Mouse (Mus musculus) R1 (cell line): ENCODE results near the gene Fam107b.

Experiments
- DNase-seq: peaks from one replicate; pipeline ENCODE4 v3.0.0-alpha.2; 2018; ENCODE audit warnings: low read depth, low spot score

The Fam107b gene

DNA sequence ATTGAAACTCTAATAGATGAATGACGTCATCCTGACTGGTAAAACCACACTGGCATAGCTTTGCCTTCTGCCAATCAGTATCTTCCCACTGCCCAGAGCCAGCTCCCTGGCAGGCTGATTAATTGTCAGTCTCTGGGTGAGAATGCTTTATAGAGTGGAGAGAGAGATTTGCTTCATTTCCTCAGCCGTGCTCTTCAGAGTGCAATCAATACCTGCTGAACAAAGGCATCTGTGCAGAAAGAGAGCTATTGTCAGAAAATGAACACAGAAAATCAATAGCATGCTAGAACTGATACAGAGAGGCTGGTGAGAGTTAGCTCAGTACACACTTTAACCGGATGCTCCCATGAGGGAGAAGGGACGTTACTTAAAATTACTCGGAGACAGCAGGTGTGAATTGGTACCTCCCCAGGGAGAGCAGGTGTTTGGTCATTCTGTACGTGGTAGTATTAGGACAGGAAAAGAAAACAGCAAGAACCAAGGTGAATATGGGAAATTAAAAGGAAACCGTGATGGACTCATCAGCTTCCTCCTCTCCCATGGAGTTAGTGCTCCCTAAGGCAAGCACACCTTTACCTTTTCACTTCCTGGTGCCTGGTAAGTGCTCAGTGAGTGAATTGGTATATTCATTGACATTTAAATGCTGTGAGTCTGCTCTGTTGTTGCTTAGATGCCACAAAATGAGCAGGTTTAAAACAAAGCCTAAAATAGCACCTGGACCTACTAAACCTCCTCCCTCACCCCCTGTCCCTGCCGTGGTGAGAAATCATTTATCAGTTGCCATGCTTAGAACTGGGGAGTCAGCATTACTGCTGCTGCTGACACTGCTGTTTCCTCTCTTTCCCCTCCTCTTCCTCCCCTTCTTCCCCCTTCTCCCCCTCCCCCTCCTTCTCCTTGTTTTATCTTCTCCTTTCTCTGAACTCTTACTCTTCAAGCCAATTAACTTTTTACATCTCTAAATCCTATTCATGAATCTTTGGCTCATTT, 38.9 kb downstream of the Fam107b start:
- DNase-seq: no peak

DNA sequence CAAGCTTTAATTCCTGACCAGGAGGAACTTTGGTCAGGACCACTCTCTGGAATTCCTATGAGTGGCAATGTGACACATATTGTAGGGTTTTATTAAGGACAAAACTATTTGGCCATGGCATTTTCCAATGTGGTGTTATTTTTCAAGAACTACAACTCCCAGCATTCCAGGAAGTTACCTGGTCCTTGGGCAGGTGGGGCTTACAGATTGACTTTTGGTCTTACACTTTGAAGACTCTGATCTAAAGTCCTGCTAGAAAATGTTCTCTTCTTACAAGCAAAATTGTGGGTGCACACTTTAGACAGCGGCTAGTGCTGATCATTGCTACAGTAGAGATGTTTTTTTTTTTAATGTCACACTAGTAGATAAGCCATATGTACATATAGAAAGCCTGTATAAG, 48.2 kb downstream of the Fam107b start:
- DNase-seq: no peak

DNA sequence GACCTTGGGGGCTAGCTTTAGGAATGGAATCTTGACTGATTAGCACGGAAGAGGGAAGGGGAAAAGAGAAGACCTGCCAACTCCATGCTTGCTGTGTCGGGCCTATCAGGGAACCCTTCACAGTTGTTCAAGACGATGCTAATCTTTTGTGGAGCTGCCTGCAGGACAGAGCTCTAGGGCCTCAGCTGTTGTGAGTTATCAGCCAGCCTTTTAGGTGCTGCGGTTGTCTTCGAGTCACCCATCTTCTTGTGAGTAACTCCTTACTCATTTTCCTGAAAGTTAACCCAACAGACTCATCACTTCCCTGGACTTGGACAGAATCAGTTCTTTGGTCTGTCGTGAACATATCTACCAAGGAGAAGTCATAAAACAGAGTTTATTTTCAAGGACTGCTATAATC, 51.3 kb downstream of the Fam107b start:
- no peak for DNase-seq

DNA sequence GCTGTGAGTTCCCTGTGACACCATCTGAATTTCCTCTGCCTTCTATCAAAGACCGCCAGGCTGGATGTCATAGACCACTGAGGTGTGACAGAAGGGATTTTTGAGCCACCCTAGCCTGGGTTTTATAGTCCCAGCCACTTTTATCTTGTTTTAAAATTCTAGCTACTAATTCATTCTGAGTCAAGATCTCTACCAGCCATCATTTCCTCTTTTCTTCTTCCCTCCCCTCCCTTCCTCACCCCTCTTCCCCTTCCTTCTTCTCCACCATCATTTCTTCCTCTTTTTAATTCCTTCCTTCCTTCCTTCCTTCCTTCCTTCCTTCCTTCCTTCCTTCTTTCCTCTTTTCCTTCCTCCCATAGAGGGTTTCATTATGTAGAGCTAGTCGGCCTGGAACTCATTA, 51.9 kb downstream of the Fam107b start:
- DNase-seq: no peak

DNA sequence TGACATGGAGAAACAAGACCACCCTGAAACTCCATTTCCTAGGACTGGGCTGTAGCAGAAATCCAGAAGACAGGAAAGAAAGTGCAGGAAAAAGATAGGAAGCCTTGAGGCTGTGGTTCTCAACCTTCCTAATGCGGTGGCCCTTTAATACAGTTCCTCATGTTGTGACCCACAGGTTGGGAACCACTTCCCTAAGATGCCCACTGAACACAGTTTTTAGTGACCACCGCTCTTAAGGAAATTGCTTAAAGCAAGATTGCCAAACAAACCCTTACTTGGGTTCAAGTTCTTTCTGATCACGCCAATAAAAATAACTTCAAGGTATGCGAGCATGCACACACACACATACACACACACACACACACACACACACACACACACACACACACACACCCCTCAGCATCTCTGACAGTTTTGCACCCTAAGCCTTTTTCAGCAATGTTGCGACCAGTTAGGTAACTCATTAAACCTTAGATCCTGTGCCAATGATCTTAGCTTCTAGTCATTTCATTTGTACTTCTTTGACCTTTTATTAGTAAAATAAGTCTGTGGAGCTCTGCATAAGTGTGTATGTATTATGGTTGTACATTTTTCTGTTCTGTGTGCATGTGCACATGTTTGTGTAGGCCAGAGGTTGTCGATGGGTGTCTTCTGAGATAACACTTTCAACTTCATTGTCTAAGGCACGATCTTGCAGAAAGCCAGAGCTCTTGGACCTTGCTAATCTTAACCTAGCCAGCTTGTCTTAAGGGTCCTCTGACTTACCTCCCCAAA, 53.1 kb downstream of the Fam107b start:
- DNase-seq: no peak

DNA sequence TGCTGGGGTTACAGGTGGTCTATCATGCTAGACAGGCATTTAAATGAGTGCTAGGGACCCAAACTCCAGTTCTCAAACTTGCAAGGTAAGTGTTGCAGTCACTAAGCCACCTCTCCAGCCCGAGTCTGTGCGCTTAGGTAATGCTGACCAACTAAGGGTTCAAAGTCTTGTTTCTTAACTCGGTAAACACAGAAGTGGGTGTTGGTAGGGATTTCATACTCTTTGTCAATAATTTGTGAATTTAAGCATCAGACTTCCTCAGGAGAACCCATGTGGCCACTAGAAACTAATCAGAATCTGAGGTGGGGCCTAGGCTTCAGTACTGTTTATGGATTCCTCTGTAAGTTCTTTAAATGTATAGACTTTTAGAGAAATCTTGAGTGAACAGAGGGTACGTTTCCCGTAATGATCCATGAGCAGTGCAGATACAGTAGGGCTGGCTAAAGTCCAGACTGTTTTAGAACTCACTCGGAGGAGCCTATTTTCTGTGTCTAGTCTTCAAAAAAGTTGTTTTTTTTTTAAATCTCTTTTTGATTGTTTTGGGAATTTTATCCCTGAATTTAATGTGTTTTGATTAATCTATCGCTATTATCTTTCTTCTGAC, 53.8 kb downstream of the Fam107b start:
- DNase-seq: no peak

DNA sequence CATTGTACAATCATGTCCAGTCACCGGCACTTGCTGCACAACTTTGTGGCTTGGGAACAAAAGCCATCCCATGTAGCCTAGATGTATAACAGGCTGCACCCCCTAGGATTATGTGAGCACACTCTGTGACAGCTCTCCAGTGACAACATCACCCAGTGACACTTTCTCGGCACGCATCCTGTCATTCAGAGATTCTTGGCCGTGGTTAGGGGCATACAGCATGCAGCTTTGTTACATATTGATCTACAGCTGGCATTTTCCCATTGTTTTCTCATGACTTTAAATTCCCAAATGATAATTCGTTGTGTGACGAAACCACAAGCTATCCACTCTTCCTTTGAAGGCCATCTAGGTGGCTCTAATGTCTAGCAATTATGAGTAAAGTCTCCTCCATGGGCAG, 58.8 kb downstream of the Fam107b start:
- no peak for DNase-seq

DNA sequence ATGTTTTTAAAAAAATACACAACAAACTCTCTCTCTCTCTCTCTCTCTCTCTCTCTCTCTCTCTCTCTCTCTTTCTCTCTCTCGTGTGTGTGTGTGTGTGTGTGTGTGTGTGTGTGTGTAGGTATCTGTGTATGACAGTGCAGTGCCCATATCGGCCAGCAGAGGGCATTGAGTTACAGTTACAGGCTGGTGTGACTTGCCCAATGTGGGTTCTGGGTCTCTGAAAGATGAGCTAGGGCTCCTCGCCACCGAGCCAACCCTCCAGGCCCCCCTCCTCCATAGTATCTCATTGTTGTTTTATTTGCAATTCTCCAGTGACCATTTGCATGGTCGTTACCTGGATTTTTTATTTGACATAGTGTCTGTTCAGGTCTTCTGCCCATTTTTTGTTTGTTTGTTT, 59.5 kb downstream of the Fam107b start:
- DNase-seq: peak; percentile 66

DNA sequence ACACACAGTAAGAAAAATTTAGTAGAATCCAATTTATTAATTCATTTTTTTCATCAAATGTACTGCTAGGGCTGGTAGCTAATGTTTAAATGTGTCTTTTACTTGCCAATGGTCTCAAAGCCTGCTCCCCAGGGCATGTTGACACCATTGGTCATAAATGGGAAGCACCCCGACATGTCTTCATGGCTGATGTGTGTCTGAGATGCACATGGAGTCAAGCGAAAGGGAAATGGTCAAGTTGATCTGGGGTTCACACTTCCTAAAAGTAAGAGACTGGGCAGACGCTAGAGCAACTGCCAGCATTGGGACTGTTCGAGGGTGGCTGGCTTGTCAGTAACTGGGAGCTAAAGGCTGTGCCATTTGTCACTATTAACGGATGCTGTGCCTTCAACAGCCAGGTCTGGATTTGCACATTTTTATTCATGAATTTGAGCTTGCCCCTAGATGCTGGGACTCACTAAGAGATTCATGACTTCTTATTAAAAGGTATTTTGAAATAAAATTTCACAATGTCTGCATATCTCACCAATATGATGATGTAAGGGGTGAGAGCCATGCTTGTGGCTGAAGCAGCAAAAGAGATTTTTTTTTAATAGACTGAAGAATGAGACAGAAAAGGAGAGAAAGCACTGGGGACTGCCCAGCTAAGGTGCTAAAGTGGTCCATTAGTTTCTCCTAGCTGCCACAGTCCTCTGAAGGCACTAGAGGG, 60.6 kb downstream of the Fam107b start:
- DNase-seq: no peak

DNA sequence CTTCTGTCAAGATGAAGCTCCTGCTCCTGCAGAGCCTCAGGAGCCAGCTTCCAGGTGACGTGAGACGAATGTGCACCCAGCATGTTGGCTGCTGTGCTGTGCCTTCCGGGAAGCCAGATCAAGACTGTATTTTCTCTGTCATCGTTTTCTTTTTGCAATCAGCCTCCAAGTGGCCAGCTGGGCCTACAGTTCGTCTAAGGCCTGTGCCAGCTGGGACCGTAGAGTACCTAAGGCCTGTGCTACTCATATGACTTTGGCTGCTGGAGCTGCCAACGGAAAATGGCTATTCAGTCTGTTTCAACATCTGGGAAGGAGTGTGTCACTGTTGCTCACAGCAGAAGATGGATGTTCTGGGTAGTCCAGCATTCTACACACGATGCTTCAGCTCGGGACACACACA, 62.8 kb downstream of the Fam107b start:
- no peak for DNase-seq

DNA sequence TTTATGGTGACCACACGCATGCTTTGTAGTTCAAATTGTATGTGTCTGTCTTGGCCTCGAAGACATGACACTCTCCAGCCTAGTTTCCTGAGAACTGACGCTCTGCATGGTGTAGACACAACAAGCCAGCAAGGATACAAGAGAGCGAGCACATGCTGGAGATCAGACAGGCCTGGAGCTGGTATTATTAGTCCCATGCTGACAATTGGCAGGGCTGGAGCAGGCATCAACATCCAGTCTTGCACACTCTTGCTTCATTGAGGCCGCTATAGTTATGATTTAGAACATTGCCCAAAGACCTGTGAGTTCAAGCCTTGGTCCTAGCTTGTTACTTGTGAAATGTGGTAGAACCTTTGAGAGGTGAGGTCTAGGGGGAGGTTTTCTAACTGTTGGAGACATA, 66.5 kb downstream of the Fam107b start:
- DNase-seq: no peak

DNA sequence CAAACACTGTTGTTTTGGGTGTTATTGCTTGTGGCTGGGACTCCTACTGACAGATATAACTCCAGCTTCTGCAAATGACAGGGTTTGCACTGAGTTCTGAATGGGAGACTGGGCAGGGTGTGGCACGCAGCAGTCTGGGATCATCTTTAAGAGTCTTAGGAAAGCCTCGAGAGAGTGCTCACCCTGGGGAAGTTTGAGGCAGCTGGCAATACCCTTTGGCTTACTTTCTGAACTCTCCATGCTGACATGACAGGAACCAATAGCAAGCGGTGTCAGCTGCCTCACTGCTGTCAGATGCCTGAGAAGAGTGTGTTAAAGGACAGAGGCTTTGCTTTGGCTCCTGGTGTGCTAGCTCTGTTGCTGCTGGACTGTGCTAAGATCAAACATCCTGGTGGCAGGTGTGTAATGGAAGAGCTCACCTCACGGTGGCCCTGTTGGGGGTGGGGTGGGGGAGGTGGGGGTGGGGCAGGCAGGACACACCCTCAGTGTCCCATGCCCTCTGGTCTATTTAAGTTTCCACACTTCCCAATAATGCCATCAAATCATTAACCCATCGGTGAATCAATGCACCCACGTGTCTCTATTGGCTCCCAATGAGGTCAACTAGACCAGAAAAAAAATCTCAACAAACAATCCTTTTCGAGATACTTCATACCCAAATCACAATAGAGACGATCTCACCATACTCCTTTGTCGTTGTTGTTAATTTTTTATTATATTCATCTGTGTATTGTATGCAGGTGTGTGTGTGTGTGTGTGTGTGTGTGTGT, 70.9 kb downstream of the Fam107b start:
- no peak for DNase-seq

DNA sequence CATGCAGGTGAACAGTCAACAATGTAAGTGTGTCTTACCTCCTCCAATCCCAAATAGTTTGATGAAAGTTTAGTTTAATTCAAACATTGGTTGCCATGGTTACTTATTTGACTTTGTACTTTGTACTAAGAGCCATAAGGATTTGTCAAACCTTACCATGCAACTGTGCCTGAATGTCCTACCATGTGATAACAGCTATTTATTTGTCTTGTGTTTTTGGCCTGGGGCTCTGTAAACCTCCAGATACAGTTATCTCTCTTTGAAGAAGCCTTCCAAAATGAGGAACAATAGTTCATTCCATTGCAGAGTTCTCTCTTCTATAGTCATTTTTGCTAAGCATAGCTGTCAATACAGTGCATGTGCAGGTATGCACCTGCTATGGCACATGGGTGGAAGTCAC, 72.7 kb downstream of the Fam107b start:
- no peak for DNase-seq

DNA sequence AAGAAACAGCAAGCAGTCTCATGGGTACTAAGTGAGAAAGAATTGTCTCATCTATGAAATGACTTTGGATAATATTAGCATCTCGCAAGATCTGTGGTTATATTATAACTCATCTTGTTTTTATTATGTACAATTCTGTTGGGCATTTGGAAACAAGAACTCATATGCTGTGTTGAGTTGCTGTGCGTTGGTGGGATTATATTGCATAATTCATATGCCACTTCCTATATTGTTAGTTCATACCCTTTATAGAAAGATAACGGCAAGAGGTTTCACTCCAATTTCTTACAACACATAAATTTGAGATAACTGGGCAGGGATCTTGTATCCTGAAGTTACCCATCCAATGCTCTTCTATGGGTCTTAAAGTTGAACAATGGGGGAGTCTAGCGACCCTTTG, 75.5 kb downstream of the Fam107b start:
- DNase-seq: no peak

DNA sequence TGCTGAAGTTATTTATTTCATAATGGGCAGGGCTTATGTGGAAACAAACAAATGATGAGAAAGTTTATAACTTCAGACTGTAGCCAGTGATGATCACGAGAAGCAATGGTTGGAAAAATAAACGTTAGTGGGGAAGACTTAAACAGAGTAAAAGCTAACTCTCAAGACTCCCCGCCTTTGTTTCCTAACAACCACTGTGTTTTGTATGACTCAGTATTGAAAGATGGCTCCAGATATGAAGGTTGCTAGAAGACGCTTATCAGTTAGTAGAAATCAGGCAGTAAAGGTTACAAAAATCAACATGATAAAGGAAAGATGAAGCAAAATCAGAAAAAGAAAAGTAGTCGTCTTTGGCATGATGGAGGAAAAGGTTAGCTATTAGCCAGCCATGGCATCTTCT, 78.9 kb downstream of the Fam107b start:
- DNase-seq: no peak

DNA sequence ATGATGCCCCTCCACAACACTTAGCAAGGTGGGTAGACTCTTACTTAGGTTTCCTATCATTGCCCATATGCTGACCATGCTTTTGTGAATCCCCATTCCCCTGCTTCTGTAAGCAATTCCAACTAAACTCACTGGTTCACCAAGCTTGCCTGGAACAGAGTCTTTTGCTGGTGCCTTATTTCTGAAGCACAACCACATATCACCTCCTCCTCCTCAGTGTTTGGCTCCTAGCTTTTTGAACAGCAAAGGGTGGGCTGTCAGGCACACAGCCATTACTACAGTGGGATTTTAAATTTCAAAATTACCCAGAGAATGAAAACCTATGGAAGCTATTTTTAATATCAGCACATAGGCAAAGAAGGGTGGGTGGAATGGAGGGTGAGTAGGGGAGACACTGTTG, 84.3 kb downstream of the Fam107b start:
- no peak for DNase-seq

DNA sequence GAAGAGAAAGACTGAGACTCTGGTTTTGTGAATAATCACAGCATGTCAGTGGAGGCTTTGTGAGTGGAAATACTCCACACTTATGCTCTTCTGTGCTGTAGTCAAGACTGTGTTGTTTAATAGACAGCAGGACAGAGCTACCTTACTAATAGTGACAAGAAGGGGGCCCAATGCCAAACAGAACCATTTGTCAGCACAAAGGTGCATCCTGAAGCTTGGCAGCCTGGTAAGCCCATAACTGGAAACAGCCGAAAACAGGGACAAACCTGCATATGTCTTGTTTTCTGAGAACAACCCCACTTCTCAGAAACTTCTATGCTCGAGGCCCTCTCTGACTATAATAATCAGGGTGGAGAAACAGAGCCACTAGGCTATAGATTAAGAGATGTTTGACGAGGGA, 85.8 kb downstream of the Fam107b start:
- DNase-seq: no peak

DNA sequence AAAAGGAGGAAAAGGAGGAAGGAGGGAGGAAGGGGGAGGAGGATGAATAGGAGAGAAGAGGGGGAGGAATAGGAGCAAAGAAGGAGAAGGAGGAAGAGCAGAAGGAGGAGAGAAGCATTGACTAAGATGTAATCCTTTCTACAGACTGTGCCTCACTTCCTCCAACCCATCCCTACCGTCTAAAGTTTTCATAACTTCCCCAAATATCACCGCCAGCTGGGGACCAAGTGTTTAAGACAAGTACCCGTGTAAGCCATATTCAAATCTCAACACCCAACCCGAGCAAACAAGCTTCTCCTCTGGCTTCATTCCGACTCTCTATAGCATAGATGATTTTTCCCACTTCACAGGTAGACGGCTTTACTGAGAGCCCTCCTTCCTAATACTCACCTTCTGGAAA, 86.5 kb downstream of the Fam107b start:
- DNase-seq: no peak

DNA sequence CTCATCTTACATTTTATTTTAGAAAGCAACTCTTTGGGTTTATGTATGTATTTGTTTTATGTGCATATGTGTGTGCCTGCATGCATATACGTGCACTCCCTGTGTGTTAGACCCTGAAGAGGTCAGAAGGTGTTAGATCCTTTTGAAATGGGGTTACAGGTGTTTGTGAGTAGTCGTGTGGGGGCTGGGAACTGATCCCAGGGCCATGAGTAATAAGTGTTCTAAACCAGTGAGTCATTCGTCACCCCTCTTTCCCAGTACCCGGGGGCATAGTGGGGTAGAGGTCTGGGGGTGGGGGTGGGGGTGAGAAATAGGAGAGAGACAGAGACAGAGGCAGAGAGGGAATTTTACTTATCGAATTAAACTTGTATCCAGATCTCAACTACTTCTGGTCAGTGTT, 87.1 kb downstream of the Fam107b start:
- DNase-seq: no peak

DNA sequence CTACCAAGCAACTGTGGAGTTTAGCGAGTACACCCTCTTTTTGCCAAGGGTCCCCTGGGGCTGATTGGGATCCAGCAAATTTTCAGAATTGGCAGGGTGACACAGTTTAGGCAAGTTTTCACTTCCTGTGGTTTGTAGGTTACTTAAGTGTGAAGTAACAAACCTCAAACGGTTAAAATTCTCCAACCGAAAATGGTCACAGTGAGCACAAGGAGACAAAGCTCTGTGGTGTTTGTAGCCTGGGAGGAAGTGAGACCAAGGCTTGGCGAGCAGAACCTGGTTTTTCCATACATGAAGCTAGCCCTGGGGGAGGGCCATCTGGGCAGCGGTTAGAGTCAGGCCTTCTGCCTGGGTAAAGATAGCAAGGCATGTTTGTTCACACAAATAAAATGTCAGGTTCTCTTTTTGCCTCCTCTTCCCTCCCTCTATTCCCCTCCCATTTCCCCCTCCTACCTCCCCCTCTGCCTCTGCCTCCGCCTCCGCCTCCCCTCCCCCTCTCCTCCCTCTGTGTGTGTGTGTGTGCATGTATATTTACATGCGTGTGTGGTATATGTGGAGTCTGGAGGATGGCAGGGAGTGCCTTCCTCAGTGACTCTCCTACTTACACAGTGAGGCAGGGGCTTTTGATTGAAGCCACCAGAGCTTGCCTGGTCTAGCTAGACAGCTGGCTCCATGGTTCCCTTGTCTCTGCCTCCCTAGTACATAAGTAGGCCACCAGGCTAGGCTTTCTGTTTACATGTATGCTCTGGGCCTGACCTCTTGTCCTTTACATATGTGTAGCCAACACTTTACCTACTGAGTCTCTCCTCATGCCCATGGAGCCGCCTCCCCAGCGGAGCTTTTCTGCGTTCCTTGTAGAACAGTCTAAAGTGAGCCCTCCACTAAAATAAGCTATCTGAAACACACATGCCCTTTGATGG, 87.8 kb downstream of the Fam107b start:
- no peak for DNase-seq
